Mouse (Mus musculus) limb, embryonic 11.5 days (tissue): ENCODE measurements around the gene Crk. TPM values are rescaled to one million over a fixed set of nuclear protein-coding genes. Genes with fewer than 3 reads are reported as not detected.

Experiments used
- polyA plus RNA-seq: library from polyadenylated mRNA; unstranded; fragments of >200 nt; fragmentation: Nextera tagmentation; extraction: Ambion mirVana; gene quantifications from 2 replicates; pipeline ENCODE4 v1.2.1, GENCODE M21; 2014

Crk gene
- polyA plus RNA-seq, 1 experiment from 2014 or later, result 107 TPM

Other genes with a start within 250 kb of the Crk start
- 0.52 TPM in 1 of 2 replicates, not detected in the other for gene Serpinf2, start 239.7 kb upstream of the Crk start, polyA plus RNA-seq
- 3.3 and 3.4 TPM in 2 replicates for gene Wdr81, start 224.5 kb upstream of the Crk start, polyA plus RNA-seq
- gene Tlcd2, start 217.5 kb upstream of the Crk start, polyA plus RNA-seq, result 10.4 and 11.3 TPM in 2 replicates
- 111 and 123 TPM in 2 replicates for gene Prpf8, start 192.4 kb upstream of the Crk start, polyA plus RNA-seq
- 0.50 and 0.59 TPM in 2 replicates for gene Rilp, start 169.2 kb upstream of the Crk start, polyA plus RNA-seq
- gene Scarf1, start 165.7 kb upstream of the Crk start, polyA plus RNA-seq, result 4.5 and 4.7 TPM in 2 replicates
- 4.0 and 4.2 TPM in 2 replicates for gene Slc43a2, start 147.6 kb upstream of the Crk start, polyA plus RNA-seq
- gene Pitpna, start 91.2 kb upstream of the Crk start, polyA plus RNA-seq, result 67.3 and 70.7 TPM in 2 replicates
- gene Inpp5k, start 48.3 kb upstream of the Crk start, polyA plus RNA-seq, result 14.9 and 18.5 TPM in 2 replicates
- 12.8 and 15.8 TPM in 2 replicates for gene Myo1c, start 28.8 kb upstream of the Crk start, polyA plus RNA-seq
- gene Ywhae, start 53.6 kb downstream of the Crk start, polyA plus RNA-seq, result 1,333 and 1,356 TPM in 2 replicates
- 0.19 and 0.27 TPM in 2 replicates for gene Doc2b, start 116.8 kb downstream of the Crk start, polyA plus RNA-seq